Mouse (Mus musculus) hindbrain, postnatal 0 days (tissue): ENCODE measurements around the gene Plekhg6. TPM values are rescaled to one million over a fixed set of nuclear protein-coding genes. Genes with fewer than 3 reads are reported as not detected.

Source experiments
- ATAC-seq: fragments of 200-750 bp; cut with Nextera tagmentation; 2 replicates; pipeline ENCODE4 v1.8.0; 2017; ENCODE audit warnings: mild to moderate bottlenecking, moderate TSS enrichment, moderate library complexity
- DNase-seq: peaks from one replicate; pipeline ENCODE4 v3.0.0-alpha.2; 2015; ENCODE audit warnings: low spot score
- H3K27ac ChIP-seq: fragments of 300-500 bp; sonication (generic); 2 replicates; pipeline ENCODE4 v1.5.1; 2014; ENCODE audit warnings: mild to moderate bottlenecking
- H3K27me3 ChIP-seq: fragments of 300-500 bp; sonication (generic); 2 replicates; pipeline ENCODE4 v1.6.1; 2014; ENCODE audit warnings: low read length, mixed read lengths; ENCODE audit not compliant: insufficient read depth
- H3K36me3 ChIP-seq: fragments of 300-500 bp; sonication (generic); 2 replicates; pipeline ENCODE4 v1.6.1; 2014; ENCODE audit warnings: low read length, mixed read lengths; ENCODE audit not compliant: insufficient read depth
- H3K4me1 ChIP-seq: fragments of 300-500 bp; sonication (generic); 2 replicates; pipeline ENCODE4 v1.6.1; 2014; ENCODE audit warnings: antibody characterized with exemption, low read length, mixed read lengths; ENCODE audit not compliant: insufficient read depth
- H3K4me2 ChIP-seq: fragments of 300-500 bp; sonication (generic); 2 replicates; pipeline ENCODE4 v1.6.1; 2014; ENCODE audit warnings: low read depth, mild to moderate bottlenecking, low read length, moderate library complexity, mixed read lengths
- H3K4me3 ChIP-seq: fragments of 300-500 bp; sonication (generic); 2 replicates; pipeline ENCODE4 v1.5.1; 2014; ENCODE audit warnings: low read length
- H3K9ac ChIP-seq: fragments of 300-500 bp; sonication (generic); replicated peaks from 2 replicates; pipeline ENCODE4 v1.6.1; 2014; ENCODE audit warnings: mild to moderate bottlenecking, low read length, moderate library complexity, mixed read lengths
- H3K9me3 ChIP-seq: fragments of 300-500 bp; sonication (generic); 2 replicates; pipeline ENCODE4 v1.6.1; 2016; ENCODE audit warnings: low read length, mixed read lengths
- CTCF ChIP-seq: IDR thresholded peaks from 2 replicates; pipeline ENCODE4 v1.5.1; 2016; ENCODE audit warnings: antibody characterized with exemption, control low read depth, low read depth
- WGBS: fragments of 180-500 bp; shearing (Covaris S2); extraction: QIAGEN DNeasy Blood & Tissue Kit; methylation state at CpG from one replicate; pipeline ENCODE4 v1.1.7; 2014; 5-methylcytosine and 5-hydroxymethylcytosine counted together
- polyA plus RNA-seq: library from polyadenylated mRNA; unstranded; fragments of >200 nt; fragmentation: Nextera tagmentation; extraction: Ambion mirVana; gene quantifications from 2 replicates; pipeline ENCODE4 v1.2.1, GENCODE M21; 2015
- total RNA-seq: library from RNA; depleted of rRNA; stranded (reverse); fragments of >200 nt; gene quantifications from 2 replicates; pipeline ENCODE4 v1.2.3, GENCODE M21; 2014

Gene Plekhg6
- total and polyA plus RNA-seq, 2 experiments from 2014 or later: 0.68 to 0.74 TPM

- Histone ChIP-seq H3K4me2 (no peak overlapping the region), H3K9ac (no peak overlapping the region), H3K4me3 (no peak overlapping the region), H3K9me3 (no peaks in the 10 kb centered on the region), H3K4me1 (no peaks in the 10 kb centered on the region; the same call in 1 of the 2 replicates), H3K27ac (no peak overlapping the region), H3K36me3 (no peaks in the 10 kb centered on the region), H3K27me3 (no peaks in the 10 kb centered on the region)
- WGBS: 78% methylated on average over 14 of the region's 14 CpGs
- ATAC-seq (no peak), DNase-seq (no peak)
- no peak for TF ChIP-seq CTCF
These were observed 47.3 kb downstream of the Plekhg6 start for GRCm38 (mm10) chr6:125333112-125333899.

- peak; percentile 89 for ATAC-seq
- H3K27ac ChIP-seq: peak overlapping the region; percentile 48; the same call in 1 of the 2 replicates
These were observed 49.8 kb downstream of the Plekhg6 start for GRCm38 (mm10) chr6:125330626-125331326.

GRCm38 (mm10) chr6:125328243-125328642 is 52.4 kb downstream of the Plekhg6 start:
- WGBS: 83% methylated on average over 5 of the region's 5 CpGs
- no peaks in the 10 kb centered on the region for H3K27me3 ChIP-seq
- H3K27ac ChIP-seq: no peak overlapping the region
- H3K36me3 ChIP-seq: no peaks in the 10 kb centered on the region
- H3K9me3 ChIP-seq: no peaks in the 10 kb centered on the region
- no peak for ATAC-seq
- H3K9ac ChIP-seq: no peak overlapping the region
- no peak for DNase-seq
- H3K4me2 ChIP-seq: no peak overlapping the region
- H3K4me3 ChIP-seq: no peak overlapping the region
- 0 out of 2 replicates have a peak, but pooled peaks have one; percentile 4 for TF ChIP-seq CTCF
- no peaks in the 10 kb centered on the region; the same call in 1 of the 2 replicates for H3K4me1 ChIP-seq

More at GRCm38 (mm10) chr6:125330626-125331326, 49.8 kb downstream of the Plekhg6 start:
- H3K36me3 ChIP-seq: no peaks in the 10 kb centered on the region
- peak overlapping the region; percentile 92 for H3K4me2 ChIP-seq
- no peaks in the 10 kb centered on the region; the same call in 1 of the 2 replicates for H3K4me1 ChIP-seq
- H3K27me3 ChIP-seq: no peaks in the 10 kb centered on the region
- peak; percentile 82 for DNase-seq
- WGBS: 1% methylated on average over 39 of the region's 39 CpGs
- H3K9me3 ChIP-seq: no peaks in the 10 kb centered on the region
- peak overlapping the region; percentile 55 for H3K9ac ChIP-seq
- H3K4me3 ChIP-seq: peak overlapping the region; percentile 44
- no peak for TF ChIP-seq CTCF

- DNase-seq (no peak), ATAC-seq (no peak)
- no peak overlapping the region for H3K4me3 ChIP-seq
- no peaks in the 10 kb centered on the region for H3K9me3 ChIP-seq
- no peaks in the 10 kb centered on the region for H3K36me3 ChIP-seq
- peaks cover 12% of the 10 kb centered on the region; the same call in 1 of the 2 replicates for H3K27me3 ChIP-seq
- no peak for TF ChIP-seq CTCF
- no peak overlapping the region for H3K9ac ChIP-seq
- no peak overlapping the region for H3K4me2 ChIP-seq
- no peak overlapping the region for H3K27ac ChIP-seq
- 64% methylated on average over 6 of the region's 6 CpGs for WGBS
- H3K4me1 ChIP-seq: peaks cover 3% of the 10 kb centered on the region
These were observed 55.3 kb downstream of the Plekhg6 start for GRCm38 (mm10) chr6:125325337-125325736.

- no peak overlapping the region for H3K4me3 ChIP-seq
- no peak overlapping the region for H3K4me2 ChIP-seq
- 76% methylated on average over 6 of the region's 6 CpGs for WGBS
- peaks cover 3% of the 10 kb centered on the region; the same call in 1 of the 2 replicates for H3K4me1 ChIP-seq
- H3K27ac ChIP-seq: no peak overlapping the region
- TF ChIP-seq CTCF: no peak
- no peaks in the 10 kb centered on the region for H3K36me3 ChIP-seq
- H3K27me3 ChIP-seq: peaks cover 21% of the 10 kb centered on the region; the same call in 1 of the 2 replicates
- DNase-seq: no peak
- H3K9me3 ChIP-seq: no peaks in the 10 kb centered on the region
- ATAC-seq: no peak
- no peak overlapping the region for H3K9ac ChIP-seq
These were observed 57.0 kb downstream of the Plekhg6 start for GRCm38 (mm10) chr6:125323547-125323946.

GRCm38 (mm10) chr6:125322794-125323193 is 57.8 kb downstream of the Plekhg6 start:
- Histone ChIP-seq H3K4me1 (peaks cover 3% of the 10 kb centered on the region; the same call in 1 of the 2 replicates), H3K4me3 (no peak overlapping the region), H3K9ac (no peak overlapping the region), H3K4me2 (no peak overlapping the region), H3K36me3 (no peaks in the 10 kb centered on the region), H3K27me3 (peaks cover 21% of the 10 kb centered on the region; the same call in 1 of the 2 replicates), H3K9me3 (no peaks in the 10 kb centered on the region), H3K27ac (no peak overlapping the region)
- WGBS: 39% methylated on average over 13 of the region's 13 CpGs
- ATAC-seq (no peak), DNase-seq (peak; percentile 18)
- no peak for TF ChIP-seq CTCF
